Mouse (Mus musculus) naive thymus-derived CD4-positive, alpha-beta T cell, adult 2 months (primary cell): ENCODE data around the gene Gss.

Experiments
- DNase-seq: peaks from one replicate; pipeline ENCODE4 v3.0.0-alpha.2; 2011; ENCODE audit warnings: low read depth

Gene Gss

GRCm38 (mm10) chr2:155592137-155592853 is at the start of gene Gss:
Gss (minus strand) TSS chr2:155592810.
- DNase-seq = peak; percentile 93

DNA sequence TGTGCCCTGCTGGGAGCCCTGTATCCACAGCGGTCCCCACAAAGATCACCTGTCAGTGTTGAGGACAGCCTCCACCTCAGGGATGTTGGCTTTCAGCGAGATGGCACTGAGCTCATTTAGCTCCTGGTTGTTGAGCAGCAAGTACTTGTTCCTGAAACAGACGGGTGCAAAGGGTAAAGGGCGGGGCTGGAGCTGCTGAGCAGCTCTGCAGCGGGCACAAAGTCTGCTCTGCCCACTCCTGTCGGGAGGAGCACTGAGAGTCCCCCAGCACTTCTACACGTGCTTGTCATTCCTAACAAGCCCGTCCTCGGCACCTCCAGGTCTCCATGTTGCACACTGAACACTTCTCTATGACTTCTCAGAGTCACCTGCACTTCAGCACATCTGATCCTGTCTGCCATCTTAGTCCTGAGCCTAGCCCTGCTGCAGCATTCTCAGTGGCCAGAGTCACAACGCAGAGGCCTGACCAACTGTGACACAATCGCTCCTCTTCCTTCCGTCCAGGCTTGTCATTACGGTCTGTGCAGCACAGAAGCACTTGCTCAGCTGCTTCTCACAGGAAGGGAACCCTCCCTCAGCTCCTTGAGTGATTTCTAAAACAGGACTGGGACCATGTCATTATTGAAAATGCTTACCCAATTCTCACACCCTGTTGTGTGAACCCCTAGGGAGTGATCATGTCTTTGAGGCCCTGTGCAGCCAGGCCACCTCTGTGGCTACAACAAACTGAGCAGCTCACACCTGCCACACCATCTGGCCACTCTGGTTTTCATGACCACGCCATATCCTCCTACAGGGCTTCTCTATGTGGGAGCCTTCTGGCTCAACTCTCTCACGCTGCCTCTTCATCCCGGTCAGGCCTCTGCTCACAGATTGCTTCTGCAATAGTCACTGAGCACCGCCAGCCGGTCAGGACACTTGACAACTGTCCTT is 49.2 kb upstream of the Gss start:
- no peak for DNase-seq

DNA sequence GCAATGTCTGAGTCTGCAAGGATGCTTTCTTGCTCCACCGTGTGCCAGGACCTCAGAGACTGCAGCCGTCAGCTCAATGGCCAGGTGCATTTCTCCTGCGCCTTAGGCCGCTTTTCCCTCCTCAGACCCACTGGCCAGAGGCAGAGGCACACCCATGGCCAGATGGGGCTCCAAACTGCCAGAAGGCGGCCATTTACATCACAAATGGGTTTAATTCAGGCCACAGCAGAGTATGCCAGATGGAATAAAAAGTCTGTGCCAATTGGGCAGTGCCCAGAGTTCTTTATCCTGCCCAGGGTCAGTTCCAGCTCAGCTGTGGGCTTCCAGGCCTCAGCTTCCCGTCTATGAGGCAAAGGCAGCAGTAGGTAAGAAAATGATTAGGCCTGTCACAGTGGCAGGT is 48.0 kb upstream of the Gss start:
- DNase-seq = no peak

DNA sequence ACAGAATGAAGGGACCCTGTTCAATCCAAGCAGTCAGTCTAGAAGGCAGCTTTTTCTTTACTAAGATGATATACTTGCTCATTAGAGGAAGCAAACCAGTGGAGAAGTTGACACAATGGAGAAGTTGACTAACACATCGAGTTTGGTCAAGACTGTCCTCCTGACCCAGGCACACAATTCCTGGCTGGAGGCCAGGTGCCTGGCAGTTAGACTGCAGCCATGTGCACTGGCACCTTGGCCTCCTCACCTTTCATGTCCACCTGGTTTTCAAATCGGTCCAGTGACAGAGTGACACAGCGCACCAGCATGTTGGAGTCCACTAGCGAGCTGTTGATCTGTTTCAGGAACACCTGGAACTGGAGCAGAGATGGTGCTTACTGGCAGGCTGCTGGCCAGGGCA is 44.8 kb upstream of the Gss start:
- no peak for DNase-seq

GRCm38 (mm10) chr2:155636881-155637280 is 44.3 kb upstream of the Gss start:
- DNase-seq = no peak

GRCm38 (mm10) chr2:155635961-155636360 is 43.4 kb upstream of the Gss start:
- no peak for DNase-seq

DNA sequence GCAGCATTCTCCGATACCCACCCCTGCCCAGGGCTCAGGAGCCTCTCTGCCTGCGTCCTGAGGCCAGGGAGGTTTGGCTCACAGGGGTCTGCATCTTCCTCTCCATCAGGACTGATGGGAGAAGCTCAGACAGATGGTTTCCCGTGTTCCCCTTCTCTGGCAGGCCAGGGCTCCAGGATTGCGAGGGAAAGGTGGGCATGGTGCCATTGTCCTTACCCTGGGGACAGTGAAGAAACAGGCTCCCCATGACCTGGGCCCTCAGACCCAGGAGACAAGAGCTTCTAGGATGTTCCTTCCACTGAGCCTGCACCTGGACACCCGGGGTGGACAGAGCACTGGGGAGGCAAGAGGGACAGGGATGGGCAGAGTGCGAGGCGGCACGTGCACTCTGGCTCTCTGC is 42.0 kb upstream of the Gss start:
- DNase-seq = no peak

GRCm38 (mm10) chr2:155633731-155634130 is 41.1 kb upstream of the Gss start:
- DNase-seq = no peak

DNA sequence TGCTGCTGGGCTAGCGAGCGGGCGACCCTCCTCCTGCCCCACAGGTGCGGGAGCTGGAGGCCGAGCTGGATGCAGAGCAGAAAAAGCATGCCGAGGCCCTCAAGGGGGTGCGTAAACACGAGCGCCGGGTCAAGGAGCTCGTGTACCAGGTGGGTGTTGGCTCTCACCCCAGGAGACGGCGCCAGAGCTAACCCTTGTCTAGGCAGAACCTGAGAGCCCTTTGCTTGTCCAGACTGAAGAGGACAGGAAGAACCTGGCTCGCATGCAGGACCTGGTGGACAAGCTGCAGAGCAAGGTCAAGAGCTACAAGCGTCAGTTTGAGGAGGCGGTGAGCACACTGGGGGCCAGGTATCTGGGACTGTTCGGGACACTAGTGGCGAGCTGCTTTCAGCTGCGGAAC is 40.5 kb upstream of the Gss start:
- no peak for DNase-seq

DNA sequence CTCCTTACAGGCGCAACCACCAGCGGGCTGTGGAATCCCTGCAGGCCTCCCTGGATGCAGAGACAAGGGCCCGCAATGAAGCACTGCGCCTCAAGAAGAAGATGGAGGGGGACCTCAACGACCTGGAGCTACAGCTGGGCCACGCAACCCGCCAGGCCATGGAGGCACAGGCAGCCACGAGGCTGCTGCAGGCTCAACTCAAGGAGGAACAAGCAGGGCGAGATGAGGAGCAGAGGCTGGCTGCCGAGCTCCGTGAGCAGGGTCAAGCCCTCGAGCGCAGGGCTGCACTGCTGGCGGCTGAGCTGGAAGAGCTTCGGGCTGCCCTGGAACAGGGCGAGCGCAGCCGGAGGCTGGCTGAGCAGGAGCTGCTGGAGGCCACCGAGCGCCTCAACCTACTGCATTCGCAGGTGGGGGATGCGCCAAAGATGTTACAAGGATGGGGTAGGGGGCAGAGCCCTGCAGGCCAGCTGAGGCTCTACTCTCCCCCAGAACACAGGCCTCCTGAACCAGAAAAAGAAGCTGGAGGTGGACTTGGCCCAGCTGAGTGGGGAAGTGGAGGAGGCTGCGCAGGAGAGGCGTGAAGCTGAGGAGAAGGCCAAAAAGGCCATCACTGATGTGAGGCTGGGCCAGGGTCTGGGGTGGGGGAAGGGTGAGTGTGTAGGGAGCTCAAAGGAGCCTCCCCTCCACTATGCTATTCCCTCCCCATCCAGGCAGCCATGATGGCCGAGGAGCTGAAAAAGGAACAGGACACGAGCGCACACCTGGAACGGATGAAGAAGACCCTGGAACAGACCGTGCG is 39.7 kb upstream of the Gss start:
- DNase-seq = no peak

GRCm38 (mm10) chr2:155630590-155631416 is 38.2 kb upstream of the Gss start:
- no peak for DNase-seq

- DNase-seq = no peak
Observed at GRCm38 (mm10) chr2:155630153-155630552, 37.5 kb upstream of the Gss start.

DNA sequence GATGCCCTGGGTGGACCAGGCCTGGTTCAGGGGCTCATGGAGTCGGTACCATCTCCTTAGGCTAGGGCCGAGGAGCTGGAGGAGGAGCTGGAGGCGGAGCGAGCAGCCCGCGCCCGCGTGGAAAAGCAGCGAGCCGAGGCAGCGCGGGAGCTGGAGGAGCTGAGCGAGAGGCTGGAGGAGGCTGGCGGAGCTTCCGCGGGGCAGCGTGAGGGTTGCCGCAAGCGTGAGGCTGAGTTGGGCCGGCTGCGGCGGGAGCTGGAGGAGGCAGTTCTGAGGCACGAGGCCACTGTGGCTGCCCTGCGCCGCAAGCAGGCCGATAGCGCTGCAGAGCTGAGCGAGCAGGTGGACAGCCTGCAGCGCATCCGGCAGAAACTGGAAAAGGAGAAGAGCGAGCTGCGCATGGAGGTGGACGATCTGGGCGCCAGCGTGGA is 36.6 kb upstream of the Gss start:
- no peak for DNase-seq

DNA sequence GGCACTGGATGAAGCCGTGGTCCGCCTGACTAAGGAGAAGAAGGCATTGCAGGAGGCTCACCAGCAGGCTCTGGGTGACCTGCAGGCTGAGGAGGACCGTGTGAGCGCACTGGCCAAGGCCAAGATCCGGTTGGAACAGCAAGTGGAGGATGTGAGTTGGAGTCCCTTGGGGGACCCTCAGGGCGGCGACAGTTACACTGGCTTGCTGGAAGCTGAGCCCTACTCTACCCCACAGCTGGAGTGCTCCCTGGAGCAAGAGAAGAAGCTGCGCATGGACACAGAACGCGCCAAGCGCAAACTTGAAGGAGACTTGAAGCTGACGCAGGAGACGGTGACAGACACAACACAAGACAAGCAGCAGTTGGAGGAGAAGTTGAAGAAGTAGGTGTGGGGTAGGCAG is 35.9 kb upstream of the Gss start:
- no peak for DNase-seq

- DNase-seq = no peak
Observed at GRCm38 (mm10) chr2:155628112-155628511, 35.5 kb upstream of the Gss start.

GRCm38 (mm10) chr2:155627030-155627738 is 34.6 kb upstream of the Gss start:
- peak; percentile 86 for DNase-seq

DNA sequence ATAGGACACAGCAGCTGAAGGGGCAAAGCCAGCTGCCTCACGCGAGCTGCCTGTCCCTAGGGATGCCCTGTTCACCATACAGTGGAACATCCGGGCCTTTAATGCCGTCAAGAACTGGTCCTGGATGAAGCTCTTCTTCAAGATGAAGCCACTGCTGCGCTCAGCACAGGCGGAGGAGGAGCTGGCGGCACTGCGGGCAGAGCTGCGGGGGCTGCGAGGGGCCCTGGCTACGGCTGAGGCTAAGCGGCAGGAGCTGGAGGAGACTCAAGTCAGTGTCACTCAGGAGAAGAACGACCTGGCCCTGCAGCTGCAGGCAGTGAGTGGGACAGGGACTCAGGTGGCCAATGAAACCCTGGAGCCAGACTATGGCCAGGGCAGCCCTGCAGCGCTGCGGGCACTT is 33.7 kb upstream of the Gss start:
- no peak for DNase-seq

- DNase-seq = peak; percentile 73
Observed at GRCm38 (mm10) chr2:155624730-155625129, 32.1 kb upstream of the Gss start.

- no peak for DNase-seq
Observed at GRCm38 (mm10) chr2:155623996-155624395, 31.4 kb upstream of the Gss start.

DNA sequence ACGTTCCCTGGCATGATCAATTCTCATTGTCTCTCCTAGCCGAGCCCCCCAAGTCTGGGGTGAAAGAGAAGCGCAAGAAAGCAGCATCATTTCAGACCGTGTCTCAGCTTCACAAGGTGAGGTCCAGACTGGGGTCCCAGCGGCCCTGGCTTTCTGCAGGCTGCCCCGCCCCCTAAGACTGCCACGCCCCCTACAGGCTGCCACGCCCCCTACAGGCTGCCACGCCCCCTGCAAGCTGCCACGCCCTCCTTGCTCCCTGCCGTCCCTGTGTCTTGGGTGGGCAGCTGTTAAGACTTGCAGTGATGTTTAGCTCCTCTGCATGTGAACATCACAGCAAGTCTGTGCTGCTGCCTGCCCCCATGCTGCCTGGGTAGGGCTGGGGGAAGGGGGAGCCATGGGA is 30.0 kb upstream of the Gss start:
- no peak for DNase-seq

- DNase-seq = peak; percentile 87
Observed at GRCm38 (mm10) chr2:155619817-155620216, 27.2 kb upstream of the Gss start.
